Comparison of ENCODE assay signal across 11 mouse cellular contexts in genomic region chr19:46871651-46872050, GRCm38 (mm10).
"Had no signal": no experiment of that assay in that cellular context is flagged by ENCODE, and none has a peak within 500 bp of the region (broad histone marks: within the 10 kb centered on the region; RNA-seq: fewer than 3 reads in every experiment).

No protein-coding gene starts in this region.

- ATAC-seq: liver, postnatal 0 days had no signal

- H3K4me1 ChIP-seq: midbrain, embryonic 12.5 days; neural tube, embryonic 15.5 days had no signal

- H3K36me3 ChIP-seq: kidney, embryonic 15.5 days; limb, embryonic 12.5 days; liver, embryonic 13.5 days; midbrain, embryonic 12.5 days had no signal

- H3K9ac ChIP-seq: kidney, embryonic 15.5 days; limb, embryonic 12.5 days; liver, embryonic 13.5 days; liver, postnatal 0 days; midbrain, embryonic 12.5 days; neural tube, embryonic 15.5 days had no signal

- H3K27me3 ChIP-seq: kidney, embryonic 15.5 days; limb, embryonic 12.5 days; liver, embryonic 13.5 days; midbrain, embryonic 12.5 days; neural tube, embryonic 15.5 days had no signal

- DNase-seq: kidney, postnatal 14 days; liver; liver, embryonic 13.5 days; liver, postnatal 0 days; thymus, postnatal 4 days had no signal

- H3K9me3 ChIP-seq: kidney, embryonic 15.5 days; limb, embryonic 12.5 days; liver, embryonic 13.5 days; midbrain, embryonic 12.5 days; neural tube, embryonic 15.5 days had no signal

- H3K4me2 ChIP-seq: kidney, embryonic 15.5 days; limb, embryonic 12.5 days; liver, embryonic 13.5 days; midbrain, embryonic 12.5 days; neural tube, embryonic 15.5 days had no signal

- H3K4me3 ChIP-seq: kidney, embryonic 15.5 days; limb, embryonic 12.5 days; liver, embryonic 13.5 days; midbrain, embryonic 12.5 days; myocyte; neural tube, embryonic 15.5 days had no signal

- H3K27ac ChIP-seq: kidney, embryonic 15.5 days; limb, embryonic 12.5 days; liver, embryonic 13.5 days; midbrain, embryonic 12.5 days; neural tube, embryonic 15.5 days; stomach, postnatal 0 days had no signal
